Mouse (Mus musculus) frontal cortex, postnatal 10 days (tissue): Measurements from ENCODE around the gene Fam184b.

ENCODE experiments used
- DNase-seq, 2 experiments: peaks; one replicate each; pipeline ENCODE4 v3.0.0; 2022; ENCODE audit warnings: low spot score in 2 of 2, mixed read lengths in 1 of 2

Fam184b gene

DNA sequence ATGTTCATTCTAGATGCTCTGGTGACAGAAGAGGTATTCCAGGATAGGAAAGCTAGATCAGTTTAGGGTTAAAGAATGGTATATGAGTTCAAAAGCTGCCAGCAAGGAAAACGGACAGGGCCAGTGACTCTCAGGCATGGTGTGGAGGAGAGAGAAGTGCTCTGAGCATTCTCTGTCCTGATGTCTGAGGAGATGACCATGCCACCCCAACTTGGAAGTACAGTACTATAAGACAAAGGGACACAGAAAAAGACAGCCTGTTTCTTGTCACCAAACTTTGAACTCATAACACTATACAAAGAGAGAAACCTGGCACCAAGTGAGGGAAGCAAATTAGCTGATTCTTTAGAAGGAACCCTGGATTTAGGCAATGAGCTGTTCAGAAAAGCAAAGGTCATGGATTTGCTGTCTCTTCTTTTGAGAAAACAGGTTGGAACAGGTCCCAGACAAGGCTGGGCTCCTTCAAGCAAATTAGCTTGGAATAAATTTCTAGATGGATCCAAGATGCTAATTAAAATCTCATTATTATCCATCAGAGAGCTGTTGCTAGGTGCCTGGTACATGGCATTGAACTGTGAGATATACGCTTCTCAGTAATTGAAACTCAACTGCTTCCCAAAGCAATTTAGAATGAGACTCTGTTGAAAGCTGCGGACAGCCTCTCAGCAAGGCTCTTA is 43.9 kb downstream of the Fam184b start:
- peak; percentile 10 to 44 for DNase-seq

DNA sequence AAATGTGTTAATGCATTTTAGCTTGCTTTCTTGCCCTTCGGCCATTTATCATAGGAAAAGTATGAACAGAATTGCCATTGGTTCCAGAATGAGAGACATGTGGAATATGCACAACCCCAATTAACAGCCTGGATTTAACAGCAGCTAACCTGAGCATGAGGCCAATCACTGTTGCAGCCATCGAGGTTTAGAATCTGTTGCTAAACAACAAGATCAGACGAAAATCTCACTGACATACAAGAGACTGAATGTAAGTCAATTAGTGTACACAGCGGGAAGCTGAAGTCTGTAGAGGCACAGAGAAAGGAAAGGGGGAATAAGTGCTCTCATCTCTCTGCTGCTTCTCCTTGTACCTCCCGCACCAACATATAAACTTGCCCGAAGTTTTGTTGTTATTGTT is 46.1 kb downstream of the Fam184b start:
- no peak for DNase-seq

DNA sequence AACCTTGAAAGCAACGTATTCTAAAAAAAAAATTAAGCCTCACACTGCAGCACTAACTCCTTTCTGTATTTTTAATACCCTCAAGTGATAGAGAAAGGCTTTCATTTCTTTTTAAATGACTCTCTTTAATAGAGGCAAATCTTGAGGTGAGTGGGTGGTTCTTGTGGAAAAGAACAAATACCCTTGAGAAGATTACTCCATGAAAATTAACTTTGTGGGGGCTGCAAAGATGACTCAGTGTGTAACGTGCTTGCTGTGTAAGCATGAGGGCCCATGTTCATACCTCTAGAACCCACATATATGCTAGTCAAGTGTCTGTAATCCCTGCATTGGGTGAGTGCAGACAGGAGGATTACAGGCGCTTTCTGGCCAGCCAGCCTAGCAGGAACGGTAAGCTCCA is 49.3 kb downstream of the Fam184b start:
- DNase-seq = no peak

DNA sequence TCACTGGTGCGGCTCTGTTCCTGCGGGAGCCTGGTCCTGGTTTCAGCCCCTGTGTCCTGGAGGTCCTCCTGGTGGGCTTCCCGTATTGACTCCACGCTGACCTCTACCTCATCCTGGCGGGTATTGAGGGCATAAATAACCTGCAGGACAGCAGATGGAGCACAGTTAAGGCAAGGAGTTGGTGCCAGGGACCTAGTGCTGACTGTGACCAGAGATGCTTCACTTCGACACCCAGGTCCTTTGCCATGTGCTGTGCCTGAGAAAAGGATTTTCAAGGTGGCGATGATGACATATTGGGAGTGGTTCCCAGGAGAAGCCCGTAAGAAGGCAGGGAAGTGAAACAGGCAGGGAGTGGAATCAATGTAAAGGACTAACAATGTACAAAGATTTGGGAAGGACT is 54.8 kb downstream of the Fam184b start:
- DNase-seq = no peak

DNA sequence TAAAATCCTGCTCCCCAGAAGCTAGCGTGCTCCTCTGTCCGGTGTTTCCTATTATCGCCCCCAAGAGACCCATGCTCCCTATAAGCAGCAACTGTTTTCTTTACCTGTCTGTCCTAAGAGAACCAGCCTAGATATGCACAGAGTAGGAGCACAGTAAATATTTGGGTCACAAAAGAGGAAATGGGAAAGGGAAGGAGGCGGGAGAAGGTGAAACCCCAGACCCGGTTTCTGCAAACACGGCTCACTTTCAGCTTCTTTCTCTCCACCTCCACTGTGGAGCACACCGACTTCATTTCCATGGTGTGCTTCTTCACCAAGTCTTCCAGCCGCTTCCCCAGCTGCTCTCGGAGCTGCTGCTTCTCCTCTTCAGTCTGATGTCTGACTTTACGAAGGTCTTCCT is 59.1 kb downstream of the Fam184b start:
- no peak for DNase-seq

DNA sequence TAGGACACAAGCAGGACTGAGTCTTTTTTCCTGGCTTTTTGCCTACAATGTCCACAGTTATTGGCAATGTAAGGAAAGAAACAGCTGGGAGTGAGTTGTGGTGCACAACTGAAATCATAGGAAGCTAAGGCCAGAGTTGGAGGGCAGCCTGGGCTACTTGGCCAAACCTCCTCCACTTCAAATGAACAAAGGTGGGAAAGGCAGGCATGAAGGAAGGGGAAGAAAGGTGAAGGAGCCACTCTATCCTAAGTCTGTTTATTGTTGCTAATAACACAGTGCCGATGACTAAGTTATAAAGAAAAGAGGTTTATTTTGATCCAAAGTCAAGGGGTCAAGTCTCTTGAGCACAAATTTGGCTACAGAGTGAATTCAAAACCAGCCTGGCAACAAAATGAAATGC is 62.0 kb downstream of the Fam184b start:
- DNase-seq = no peak

DNA sequence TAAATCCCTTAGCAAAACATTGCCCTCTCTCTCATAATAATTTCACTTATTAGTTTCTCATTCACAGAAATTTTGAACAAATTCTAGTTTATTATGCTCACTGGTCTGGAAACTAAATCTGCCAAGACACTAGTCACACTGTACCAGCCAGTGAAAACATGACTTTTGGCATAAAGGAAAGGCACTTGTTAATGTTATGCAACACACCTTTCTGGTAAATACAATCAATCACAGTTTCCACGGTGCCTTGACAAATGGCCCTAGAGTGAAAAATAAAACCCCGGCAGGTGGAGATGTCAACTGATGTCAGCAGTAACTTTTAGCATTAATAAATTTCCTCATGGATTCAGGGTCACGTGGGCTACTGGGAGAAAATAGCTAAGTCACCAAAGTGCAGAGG is 62.7 kb downstream of the Fam184b start:
- DNase-seq = no peak

DNA sequence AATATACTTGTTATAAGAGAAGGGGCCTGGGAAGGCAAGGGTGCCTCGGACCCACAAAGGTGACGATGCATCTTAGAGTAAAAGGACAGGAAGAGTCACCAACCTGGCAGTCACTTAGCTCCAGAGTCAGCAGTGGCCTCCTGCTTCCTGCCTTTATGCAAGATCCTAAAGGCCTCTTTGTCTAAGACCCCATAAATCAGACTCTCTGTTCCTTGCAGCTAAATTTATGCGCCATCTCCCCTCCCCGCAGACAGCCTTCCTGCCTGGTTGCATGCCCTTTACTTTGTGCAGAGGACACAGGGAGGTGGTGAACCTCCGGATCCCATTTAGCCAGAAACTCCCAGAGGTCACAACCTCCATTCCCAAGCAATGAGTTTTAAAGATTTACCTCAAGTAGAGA is 66.6 kb downstream of the Fam184b start:
- no peak for DNase-seq

DNA sequence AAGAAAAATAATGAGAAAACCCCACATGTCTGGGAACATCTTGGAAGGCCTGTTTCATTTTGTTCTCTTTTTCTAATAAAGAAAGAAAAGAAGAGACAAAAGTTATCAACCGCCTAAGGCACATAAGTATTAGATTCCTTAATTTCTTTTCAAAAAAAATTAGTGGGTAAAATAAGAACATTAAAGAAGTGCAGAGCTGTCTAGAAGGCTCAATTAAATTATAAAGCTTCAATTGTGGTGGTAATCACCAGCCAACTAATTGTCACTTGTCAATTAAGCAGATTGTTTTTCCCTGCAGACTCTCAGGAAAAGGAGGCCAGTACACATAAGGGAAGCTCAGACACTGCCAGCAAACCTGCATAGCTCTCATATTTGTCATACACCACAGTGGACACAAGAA is 73.6 kb downstream of the Fam184b start:
- DNase-seq = no peak

DNA sequence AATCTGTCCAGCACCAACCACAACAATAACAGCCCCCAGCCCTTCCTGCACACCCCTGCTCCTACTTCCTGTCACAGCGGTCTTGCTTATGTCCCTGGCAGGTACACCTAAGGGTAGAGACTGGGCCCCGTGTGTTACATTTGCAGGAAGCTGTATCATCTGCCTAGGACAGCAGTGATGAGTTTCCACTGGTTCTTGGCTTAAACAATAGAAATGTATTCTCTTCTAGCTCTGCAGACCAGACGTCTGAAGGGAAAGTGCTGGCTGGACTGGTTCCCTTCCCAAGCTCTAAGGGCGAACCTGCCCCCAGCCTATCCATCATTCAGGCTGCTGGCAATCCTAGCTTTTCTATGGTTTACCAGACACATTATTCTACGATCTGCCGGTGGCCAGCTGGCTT is 75.4 kb downstream of the Fam184b start:
- DNase-seq = no peak

DNA sequence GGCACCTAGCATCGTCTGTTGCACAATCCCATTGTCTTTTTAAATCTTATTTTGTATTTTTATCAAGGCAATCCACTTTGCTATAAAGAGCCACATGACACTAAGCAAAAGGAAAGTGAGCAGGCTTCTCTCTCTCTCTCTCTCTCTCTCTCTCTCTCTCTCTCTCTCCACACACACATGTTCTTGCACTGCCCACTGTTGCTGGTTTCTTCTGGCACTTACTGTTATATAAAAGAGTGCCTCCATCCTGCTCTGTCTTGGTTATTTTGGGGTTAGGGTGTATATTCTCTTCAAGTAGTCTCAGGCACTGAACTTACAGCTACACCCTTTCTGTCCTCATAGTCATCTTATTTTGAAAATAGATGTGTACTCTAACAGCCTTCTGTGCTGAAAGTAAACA is 89.8 kb downstream of the Fam184b start:
- DNase-seq = no peak

DNA sequence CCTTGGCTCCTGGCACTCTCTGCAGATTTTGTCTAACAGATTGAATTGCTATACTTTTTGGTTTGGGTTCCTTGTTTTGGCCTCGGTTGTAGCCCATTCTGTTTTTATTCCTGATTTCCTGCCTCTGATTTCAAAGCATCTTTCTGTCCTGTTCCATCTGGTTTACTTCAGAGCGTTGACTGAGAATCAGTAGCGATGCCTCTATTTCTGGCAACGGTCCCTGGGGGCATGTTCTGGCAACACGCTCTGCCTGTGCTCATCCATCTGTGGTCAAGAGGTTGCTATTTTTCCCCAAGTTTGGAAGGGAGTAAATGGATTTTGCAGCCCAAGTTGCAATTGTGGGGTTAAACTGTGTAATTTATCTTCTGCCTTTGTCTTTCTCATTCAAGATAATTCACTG is 96.0 kb downstream of the Fam184b start:
- DNase-seq = no peak

DNA sequence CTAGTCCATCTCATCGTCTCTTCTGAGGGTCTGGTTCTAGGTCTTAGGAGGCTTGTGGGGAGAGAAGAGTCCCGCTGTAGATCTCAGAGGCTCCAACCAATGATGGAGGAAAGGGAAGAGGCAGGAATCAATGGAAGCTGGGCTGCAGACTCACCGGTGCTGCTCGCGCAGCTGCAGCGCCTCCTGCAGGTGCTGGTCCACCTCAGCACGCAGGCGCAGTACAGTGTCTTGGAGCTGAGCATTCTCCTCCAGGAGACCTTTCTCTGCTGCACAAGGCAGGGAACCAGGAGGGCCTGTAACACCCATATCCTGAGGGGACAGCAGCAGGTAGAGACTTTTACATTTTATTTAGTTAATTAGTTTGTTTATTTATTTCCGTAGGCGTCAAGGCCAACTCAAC is 99.9 kb downstream of the Fam184b start:
- DNase-seq = no peak

DNA sequence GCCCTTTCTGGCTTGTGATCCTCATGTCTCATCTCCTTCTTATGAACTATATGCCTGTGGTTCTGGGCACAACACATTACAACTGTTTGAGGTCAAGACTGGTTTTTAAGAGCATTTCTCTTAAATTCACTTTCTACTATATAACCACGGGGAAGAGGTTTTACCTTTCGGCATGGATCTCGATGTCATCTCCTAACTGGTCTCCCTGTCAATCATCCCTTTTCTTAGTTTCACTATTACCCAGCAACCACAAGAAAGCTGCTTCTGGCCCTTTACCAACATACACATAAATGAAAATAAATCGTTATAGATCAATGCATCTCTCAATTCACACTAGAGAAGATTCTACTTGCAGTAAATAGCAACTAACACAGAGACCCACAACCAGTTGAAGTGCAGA is 104.2 kb downstream of the Fam184b start:
- no peak for DNase-seq

DNA sequence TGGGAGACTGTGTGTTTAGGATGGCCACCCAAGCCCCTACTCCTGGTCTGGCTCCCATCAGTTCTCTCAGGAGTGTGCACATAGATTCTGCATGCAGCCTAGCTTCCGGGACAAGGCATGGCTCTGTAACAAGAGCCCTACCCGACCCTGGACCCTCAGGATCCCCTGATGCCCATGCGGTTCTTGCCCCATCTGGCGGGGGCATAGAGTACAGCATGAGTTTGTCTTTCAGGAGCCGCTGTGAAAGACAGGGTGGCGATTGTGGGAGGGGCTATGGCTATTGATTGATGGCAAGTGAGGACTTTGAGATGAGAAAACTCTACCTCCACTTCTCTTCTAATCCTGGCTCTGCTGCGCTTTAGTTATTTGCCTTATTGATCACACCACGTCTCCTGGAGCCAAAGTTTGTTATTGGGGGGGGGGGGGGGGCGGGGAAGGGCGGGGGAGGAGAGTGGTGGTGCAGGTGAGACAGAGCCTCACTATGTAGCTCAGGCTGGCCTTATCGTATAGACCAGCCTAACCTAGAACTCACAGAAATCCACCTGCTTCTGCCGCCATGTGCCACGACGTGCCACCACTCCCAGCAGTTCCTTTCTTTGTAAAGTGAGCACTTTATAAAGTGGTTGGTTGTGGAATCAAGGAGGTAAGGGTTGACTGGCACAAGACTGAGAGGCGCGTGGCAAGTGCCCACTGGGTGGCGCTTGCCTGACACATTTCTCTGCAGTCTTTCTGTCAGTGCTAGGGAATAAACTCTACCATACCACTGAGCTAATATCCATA is 104.9 kb downstream of the Fam184b start:
- peak; percentile 24 to 62 for DNase-seq

DNA sequence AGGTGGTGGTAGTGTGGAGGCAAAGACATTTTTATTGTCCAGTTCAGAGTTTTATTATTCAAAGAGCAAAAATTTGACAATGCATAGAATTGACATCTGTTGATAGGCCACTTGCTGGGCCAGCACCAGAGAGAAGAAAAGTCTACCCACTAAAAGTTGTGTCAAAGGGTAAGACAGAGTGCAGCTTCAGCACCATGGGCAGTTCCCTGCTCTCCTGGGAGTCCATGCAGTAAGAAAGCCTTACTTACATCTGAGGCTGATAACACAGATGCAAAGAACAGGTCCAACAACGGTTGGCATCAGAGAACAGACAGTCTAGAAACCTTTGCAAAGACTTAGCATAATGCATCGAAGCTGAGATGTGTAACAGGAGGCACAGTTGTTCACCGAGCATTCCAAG is 109.7 kb downstream of the Fam184b start:
- no peak for DNase-seq

DNA sequence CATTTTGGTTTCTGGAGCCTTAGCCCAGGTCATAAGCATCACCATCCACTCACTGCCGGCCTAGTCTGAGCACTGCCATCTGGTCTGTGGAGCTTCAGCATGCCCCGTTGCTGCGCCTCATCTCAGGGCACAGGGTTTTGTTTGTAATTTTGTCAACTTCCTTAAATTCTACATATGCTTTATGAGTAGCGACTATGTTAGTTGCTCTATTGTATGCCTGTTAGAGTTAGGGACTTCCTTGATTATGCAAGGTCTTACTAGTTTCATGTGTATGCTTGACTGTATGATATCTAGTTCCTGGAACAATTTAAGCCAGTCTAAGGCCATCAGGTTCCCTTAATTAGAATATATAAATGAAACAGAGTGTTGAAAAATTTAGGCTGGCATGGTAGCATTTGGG is 113.1 kb downstream of the Fam184b start:
- no peak for DNase-seq

DNA sequence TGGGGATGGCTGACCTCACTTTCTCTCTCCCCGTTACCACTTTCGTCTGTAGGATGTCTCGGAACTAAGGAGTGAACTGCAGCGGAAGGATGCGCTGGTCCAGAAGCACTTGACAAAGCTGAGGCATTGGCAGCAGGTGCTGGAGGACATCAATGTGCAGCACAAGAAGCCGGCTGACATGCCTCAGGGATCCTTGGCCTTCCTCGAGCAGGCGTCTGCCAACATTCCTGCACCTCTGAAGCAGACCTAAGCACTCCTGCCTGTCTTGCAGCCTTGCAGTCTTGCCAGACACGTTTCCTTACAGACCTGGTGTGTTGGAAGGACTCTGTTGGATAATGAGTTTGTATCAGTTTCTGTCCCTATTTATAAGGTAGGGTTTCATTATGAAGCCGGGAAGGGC is 114.3 kb downstream of the Fam184b start:
- no peak for DNase-seq

DNA sequence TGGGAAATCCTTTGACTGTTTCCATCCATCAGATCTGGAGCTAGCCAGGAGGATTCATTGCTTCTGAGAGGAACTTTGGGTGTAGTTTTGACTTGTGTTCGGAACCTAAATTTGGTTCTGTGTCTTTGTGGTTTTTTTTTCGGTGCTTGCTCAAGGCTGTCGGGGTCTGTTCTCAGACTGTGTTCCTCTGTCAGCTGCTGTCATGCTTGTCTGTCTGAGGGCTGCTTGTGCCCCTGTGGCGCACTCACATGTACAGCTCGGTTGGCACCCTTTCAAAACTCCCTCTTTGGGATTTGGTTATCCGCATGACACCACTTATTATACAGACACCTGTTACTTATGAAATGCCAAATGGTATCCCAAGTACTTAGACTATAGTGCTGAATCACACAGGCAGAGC is 117.8 kb downstream of the Fam184b start:
- DNase-seq = no peak

DNA sequence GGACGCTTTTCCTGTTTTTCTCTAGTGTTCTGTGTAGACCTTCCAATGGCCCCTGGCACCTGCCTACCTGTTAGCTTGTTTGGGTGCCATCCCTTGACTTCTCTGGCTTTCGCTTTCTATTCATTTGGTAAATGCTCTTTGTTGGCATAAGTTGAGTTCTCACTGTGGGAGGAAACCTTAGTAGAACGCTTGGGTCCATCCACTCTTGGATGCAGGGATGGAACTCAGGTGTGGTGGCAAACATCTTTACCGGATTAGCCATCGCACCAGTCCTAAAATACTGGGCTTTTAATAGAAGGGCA is 118.7 kb downstream of the Fam184b start:
- DNase-seq = no peak

DNA sequence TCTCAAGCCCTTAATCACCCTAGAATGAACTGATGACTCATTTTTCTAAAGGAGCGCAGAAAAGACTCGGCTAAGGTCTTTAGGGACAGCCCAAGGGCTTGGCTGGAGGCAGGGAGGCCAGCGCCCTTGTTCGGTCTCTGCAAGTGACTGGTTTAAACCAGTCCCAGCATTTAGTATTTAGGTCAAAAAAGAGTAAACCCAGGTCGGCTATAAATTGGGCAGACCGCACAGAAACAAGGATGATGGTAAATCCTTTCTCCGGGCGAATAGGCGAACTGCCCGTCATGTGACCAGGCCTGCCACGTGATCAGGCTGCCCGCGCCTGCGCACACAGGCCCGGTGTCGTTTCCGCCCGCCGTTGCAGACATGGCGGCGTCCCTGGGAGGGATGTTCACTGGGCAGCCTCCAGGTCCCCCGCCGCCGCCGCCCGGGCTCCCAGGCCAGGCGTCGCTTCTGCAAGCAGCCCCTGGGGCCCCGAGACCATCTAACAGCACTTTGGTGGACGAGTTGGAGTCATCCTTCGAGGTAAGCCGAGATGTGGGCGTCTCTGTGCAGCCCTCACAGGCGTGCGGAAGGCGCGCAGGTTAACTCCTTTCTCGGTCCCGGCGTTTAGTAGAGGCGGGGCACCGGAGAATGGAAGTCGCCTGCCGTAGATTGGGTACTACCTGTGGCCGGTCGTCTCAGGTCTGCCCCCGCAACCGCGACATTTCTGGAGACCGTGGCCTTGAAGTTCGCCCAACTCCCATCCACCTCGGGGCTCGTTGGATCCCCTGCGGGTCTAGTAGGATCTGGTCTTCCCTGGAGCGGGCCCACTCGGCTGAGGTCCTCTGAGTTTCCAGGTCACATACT is 119.2 kb downstream of the Fam184b start, which contains the start of gene Med28:
TSS of gene Med28 (plus strand) at position 270 of the 849 bp plus-strand sequence.
- DNase-seq = peak; percentile 90 to 93

DNA sequence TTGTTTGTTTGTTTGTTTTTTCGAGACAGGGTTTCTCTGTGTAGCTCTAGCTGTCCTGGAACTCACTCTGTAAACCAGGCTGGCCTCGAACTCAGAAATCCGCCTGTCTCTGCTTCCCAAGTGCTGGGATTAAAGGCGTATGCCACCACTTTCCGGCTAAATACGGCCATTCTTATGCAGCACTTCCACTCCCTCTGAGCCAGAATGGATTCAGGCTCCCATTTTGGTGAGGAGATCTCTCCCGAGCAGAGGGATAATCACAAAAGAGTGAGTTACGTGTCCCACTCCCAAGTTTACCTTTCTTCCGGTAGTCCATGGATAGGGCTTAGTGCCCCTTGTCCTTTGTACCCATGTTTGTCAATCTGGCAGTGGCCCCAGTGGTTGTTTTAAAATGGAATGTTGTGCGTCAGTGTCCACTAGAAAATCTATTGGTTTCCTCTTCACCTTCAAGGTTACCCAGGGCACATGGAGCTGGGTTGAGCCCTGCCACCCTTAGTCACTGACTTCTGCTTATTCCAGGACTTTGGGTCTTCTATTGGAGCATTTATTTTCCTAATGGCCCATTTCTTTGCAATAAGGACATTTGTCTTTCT is 124.2 kb downstream of the Fam184b start:
- DNase-seq = no peak
